Mouse (Mus musculus): Measurements from ENCODE around the gene Itm2c.

The Itm2c gene

GRCm38 (mm10) chr1:85933631-85934465, 39.8 kb downstream of the Itm2c start:
- no peak for DNase-seq (ENCODE audit: low spot score in 2 of 2)

- DNase-seq (ENCODE audit: low spot score in 2 of 2): no peak
Measured at GRCm38 (mm10) chr1:85934560-85934959, 40.5 kb downstream of the Itm2c start.

GRCm38 (mm10) chr1:85935148-85935852, 41.2 kb downstream of the Itm2c start:
- DNase-seq (ENCODE audit: low spot score in 2 of 2): peak; percentile 74 to 77

GRCm38 (mm10) chr1:85936265-85936664, 42.2 kb downstream of the Itm2c start:
- no peak for DNase-seq (ENCODE audit: low spot score in 2 of 2)

- no peak for DNase-seq (ENCODE audit: low spot score in 2 of 2)
Measured at GRCm38 (mm10) chr1:85937323-85937722, 43.2 kb downstream of the Itm2c start.

- no peak for DNase-seq (ENCODE audit: low spot score in 2 of 2)
Measured at GRCm38 (mm10) chr1:85942318-85942717, 48.2 kb downstream of the Itm2c start.

GRCm38 (mm10) chr1:85949085-85949684, 55.1 kb downstream of the Itm2c start:
- no peak for DNase-seq (ENCODE audit: low spot score in 2 of 2)

- no peak for DNase-seq (ENCODE audit: low spot score in 2 of 2)
Measured at GRCm38 (mm10) chr1:85955150-85955549, 61.1 kb downstream of the Itm2c start.

GRCm38 (mm10) chr1:85957290-85957689, 63.2 kb downstream of the Itm2c start:
- no peak for DNase-seq (ENCODE audit: low spot score in 2 of 2)

- DNase-seq (ENCODE audit: low spot score in 2 of 2): peak in 1 of 2 experiments; percentile 60
Measured at GRCm38 (mm10) chr1:85957942-85958619, 64.0 kb downstream of the Itm2c start.

All from right cerebral cortex, adult 2 months (tissue).